Mouse (Mus musculus) lung, embryonic 15.5 days (tissue): ENCODE data around the gene H13. TPM values are rescaled to one million over a fixed set of nuclear protein-coding genes. Genes with fewer than 3 reads are reported as not detected.
A peak's percentile ranks its signal among the peaks of the same experiment; 100 is the strongest.

Experiments used
- ATAC-seq: fragments of 200-750 bp; cut with Nextera tagmentation; 2 replicates; pipeline ENCODE4 v1.8.0; 2017; ENCODE audit warnings: moderate number of reproducible peaks, borderline replicate concordance; ENCODE audit not compliant: low FRiP score, low TSS enrichment; ENCODE audit errors: extremely low read depth
- H3K27ac ChIP-seq: fragments of 300-500 bp; sonication (generic); 2 replicates; pipeline ENCODE4 v1.5.1; 2015; ENCODE audit warnings: moderate library complexity, mild to moderate bottlenecking, inconsistent platforms
- H3K27me3 ChIP-seq: fragments of 300-500 bp; sonication (generic); 2 replicates; pipeline ENCODE4 v1.6.1; 2015; ENCODE audit warnings: inconsistent platforms
- H3K36me3 ChIP-seq: fragments of 300-500 bp; sonication (generic); 2 replicates; pipeline ENCODE4 v1.6.1; 2015; ENCODE audit warnings: inconsistent platforms
- H3K4me1 ChIP-seq: fragments of 300-500 bp; sonication (generic); 2 replicates; pipeline ENCODE4 v1.6.1; 2015; ENCODE audit warnings: inconsistent platforms
- H3K4me2 ChIP-seq: fragments of 300-500 bp; sonication (generic); 2 replicates; pipeline ENCODE4 v1.6.1; 2015; ENCODE audit warnings: inconsistent platforms, mild to moderate bottlenecking, moderate library complexity
- H3K4me3 ChIP-seq: fragments of 300-500 bp; sonication (generic); 2 replicates; pipeline ENCODE4 v1.5.1; 2015; ENCODE audit warnings: mild to moderate bottlenecking, inconsistent platforms
- H3K9ac ChIP-seq: fragments of 300-500 bp; sonication (generic); 2 replicates; pipeline ENCODE4 v1.6.1; 2015; ENCODE audit warnings: inconsistent platforms
- H3K9me3 ChIP-seq: fragments of 300-500 bp; sonication (generic); 2 replicates; pipeline ENCODE4 v1.6.1; 2016; ENCODE audit warnings: inconsistent platforms
- WGBS: fragments of 180-500 bp; shearing (Covaris S2); methylation state at CpG from one replicate; pipeline ENCODE4 v1.1.7; 2015; 5-methylcytosine and 5-hydroxymethylcytosine counted together
- polyA plus RNA-seq: library from polyadenylated mRNA; unstranded; fragments of >200 nt; fragmentation: Nextera tagmentation; extraction: Ambion mirVana; gene quantifications from 2 replicates; pipeline ENCODE4 v1.2.1, GENCODE M21; 2015

H13 gene
- polyA plus RNA-seq, 1 experiment from 2014 or later, result 104 TPM

DNA sequence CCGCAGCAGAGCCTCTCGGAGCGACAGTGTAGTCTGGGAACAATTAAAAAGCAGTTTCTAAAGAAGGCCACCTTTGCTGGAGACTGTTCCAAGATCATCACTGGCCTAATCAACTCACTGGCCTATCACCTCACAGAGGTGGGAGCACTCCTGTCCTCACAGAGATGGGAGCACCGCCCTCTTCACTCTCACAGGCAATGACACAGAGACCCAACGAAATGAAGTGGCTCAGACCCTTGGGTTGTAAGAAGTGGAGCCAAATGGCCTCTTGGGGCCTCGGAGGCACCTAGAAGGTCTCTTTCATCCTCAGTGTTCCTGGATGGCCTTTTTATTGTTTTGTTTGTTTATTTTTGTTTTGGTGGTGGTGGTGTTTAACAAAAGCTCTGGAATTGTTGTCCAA, 57.0 kb downstream of the H13 start:
- Histone ChIP-seq H3K27ac (peak overlapping the region; percentile 83), H3K4me2 (no peak overlapping the region), H3K4me3 (no peak overlapping the region), H3K36me3 (no peaks in the 10 kb centered on the region), H3K27me3 (0 out of 2 replicates have a peak, but pooled peaks cover 4% of the 10 kb centered on the region), H3K9ac (no peak overlapping the region), H3K9me3 (no peaks in the 10 kb centered on the region), H3K4me1 (peaks cover 67% of the 10 kb centered on the region)
- 79% methylated on average over 6 of the region's 6 CpGs for WGBS
- no peak for ATAC-seq

GRCm38 (mm10) chr2:152726751-152727335, 57.6 kb downstream of the H13 start:
- WGBS, result 51% methylated on average over 6 of the region's 6 CpGs
- no peak; the same call in 1 of the 2 replicates for ATAC-seq
- no peak overlapping the region for H3K9ac ChIP-seq

DNA sequence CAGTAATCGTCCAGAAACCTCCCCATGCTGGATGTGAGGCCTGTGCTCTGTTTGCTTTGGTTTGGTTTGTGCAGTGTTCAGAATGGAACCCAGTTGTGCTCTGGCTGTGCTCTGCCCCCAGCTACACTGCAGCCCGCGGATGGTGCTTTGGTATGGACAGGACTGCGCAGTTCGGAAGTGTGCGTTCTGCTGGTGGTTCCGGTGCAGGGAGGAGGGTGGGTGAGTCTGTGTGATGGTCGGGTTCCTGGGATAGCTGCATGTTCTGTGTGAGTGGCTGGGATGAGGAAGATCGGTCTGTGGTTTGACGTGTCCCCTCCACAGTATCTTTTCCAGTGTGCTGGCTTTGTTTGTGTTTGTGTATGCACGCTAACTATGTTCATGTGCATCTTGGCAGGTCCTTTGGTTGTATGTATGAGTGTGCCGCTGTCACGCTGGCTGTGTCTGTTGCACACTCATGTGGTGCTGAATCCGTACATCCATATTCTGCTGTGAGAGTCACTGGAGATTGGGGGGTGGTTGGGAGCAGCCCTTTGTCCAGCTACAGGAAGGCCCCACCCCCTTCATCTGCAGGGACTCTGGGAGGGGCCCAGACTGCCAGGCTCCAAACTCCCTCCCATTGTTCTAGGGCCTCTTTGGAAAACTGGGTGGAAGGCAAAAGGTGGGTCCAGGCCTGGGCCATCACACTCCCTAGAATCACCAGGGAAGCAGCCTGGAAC, 58.7 kb downstream of the H13 start:
- Histone ChIP-seq H3K9ac (peak overlapping the region; percentile 8; the same call in 1 of the 2 replicates), H3K27me3 (0 out of 2 replicates have a peak, but pooled peaks cover 3% of the 10 kb centered on the region), H3K4me3 (no peak overlapping the region), H3K4me2 (no peak overlapping the region), H3K9me3 (no peaks in the 10 kb centered on the region), H3K4me1 (peaks cover 78% of the 10 kb centered on the region), H3K36me3 (no peaks in the 10 kb centered on the region), H3K27ac (peak overlapping the region; percentile 83)
- 75% methylated on average over 14 of the region's 14 CpGs for WGBS
- ATAC-seq, result no peak

More at GRCm38 (mm10) chr2:152726751-152727335, 57.6 kb downstream of the H13 start:
- Histone ChIP-seq H3K4me3 (no peak overlapping the region), H3K9me3 (no peaks in the 10 kb centered on the region), H3K36me3 (no peaks in the 10 kb centered on the region), H3K27me3 (0 out of 2 replicates have a peak, but pooled peaks cover 4% of the 10 kb centered on the region), H3K4me1 (peaks cover 69% of the 10 kb centered on the region), H3K27ac (peak overlapping the region; percentile 83), H3K4me2 (no peak overlapping the region)

DNA sequence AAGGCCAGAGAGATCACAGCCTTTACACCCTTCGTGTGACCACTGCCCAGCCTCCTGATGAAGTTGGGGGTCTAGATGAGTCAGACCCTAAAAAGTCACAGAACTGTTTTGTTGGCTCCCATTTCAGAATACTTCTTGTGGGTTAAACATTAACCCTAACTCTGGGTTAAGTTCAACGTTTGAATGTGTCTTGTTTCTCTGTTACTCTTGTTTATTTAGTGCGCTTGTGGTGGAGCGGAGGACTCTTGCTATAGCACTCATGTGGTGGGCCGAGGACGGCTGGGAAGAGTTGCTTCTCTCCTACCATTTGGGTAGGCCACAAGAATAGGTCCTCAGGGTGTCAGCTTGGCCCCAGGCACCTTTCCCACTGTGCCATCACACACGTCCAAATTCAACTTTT, 59.3 kb downstream of the H13 start:
- Histone ChIP-seq H3K36me3 (no peaks in the 10 kb centered on the region), H3K27me3 (no peaks in the 10 kb centered on the region), H3K27ac (peak overlapping the region; percentile 83), H3K9ac (no peak overlapping the region), H3K4me3 (no peak overlapping the region), H3K9me3 (no peaks in the 10 kb centered on the region), H3K4me1 (peaks cover 83% of the 10 kb centered on the region), H3K4me2 (no peak overlapping the region)
- 70% methylated on average over 7 of the region's 7 CpGs for WGBS
- ATAC-seq, result no peak

DNA sequence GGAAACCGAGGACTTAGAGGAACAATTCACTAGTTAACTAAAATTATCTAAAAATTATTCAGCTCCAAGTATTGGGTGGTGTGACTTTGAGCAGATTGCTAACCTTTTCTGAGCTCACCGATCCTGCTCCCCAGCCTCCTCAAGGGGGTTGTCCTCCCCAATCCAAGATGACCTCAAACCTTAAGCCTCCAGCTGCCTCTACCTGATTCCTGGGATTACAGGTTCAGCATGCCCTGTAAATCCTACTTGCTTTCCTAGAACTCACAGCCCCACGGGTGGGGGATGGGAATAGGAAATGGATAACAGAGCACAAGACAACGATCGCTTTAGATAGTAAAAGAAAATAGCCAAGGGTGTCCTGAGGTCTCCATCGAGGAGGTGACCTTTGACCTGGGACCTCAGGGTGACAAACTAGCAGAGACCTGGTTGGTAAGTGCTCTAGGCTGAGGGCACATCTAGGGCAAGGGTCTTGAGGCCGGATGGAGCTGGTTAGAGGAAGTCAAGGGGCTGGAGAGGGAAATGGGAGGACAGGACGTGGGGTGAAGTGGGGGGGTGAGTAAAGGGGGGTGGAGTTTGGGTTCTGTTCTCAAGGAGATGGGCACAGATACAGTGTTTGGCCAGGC, 59.9 kb downstream of the H13 start:
- Histone ChIP-seq H3K9me3 (no peaks in the 10 kb centered on the region), H3K4me3 (no peak overlapping the region), H3K4me1 (peaks cover 83% of the 10 kb centered on the region), H3K4me2 (peak overlapping the region; percentile 23; the same call in 1 of the 2 replicates), H3K9ac (no peak overlapping the region), H3K36me3 (no peaks in the 10 kb centered on the region), H3K27ac (peak overlapping the region; percentile 83), H3K27me3 (no peaks in the 10 kb centered on the region)
- 30% methylated on average over 8 of the region's 8 CpGs for WGBS
- no peak for ATAC-seq

GRCm38 (mm10) chr2:152729636-152730020, 60.4 kb downstream of the H13 start:
- Histone ChIP-seq H3K4me2 (peak overlapping the region; percentile 23; the same call in 1 of the 2 replicates), H3K9me3 (no peaks in the 10 kb centered on the region), H3K36me3 (no peaks in the 10 kb centered on the region), H3K4me3 (no peak overlapping the region), H3K4me1 (peaks cover 83% of the 10 kb centered on the region), H3K27me3 (no peaks in the 10 kb centered on the region), H3K27ac (peak overlapping the region; percentile 83), H3K9ac (no peak overlapping the region)
- ATAC-seq, result peak; percentile 87
- WGBS, result 19% methylated on average over 7 of the region's 7 CpGs

DNA sequence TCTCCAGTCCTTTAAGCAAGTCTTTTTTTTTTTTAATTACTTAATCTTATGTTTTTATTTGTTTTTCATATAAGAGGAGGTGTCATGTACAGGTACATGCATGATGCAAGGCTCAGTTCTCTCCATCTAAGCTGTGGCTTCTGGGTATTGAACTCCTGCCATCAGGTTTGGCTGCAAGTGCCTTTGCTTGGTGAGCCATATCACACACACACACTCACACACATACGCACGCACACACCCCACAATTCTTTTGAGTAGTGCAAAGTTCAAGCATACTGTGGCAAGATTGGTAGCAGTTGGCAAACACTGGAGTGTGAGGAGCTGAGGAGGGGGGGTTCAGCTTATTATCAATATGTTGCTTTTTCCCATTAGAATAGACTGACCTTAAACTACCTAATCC, 63.9 kb downstream of the H13 start:
- Histone ChIP-seq H3K9me3 (no peaks in the 10 kb centered on the region), H3K4me1 (peaks cover 61% of the 10 kb centered on the region), H3K9ac (no peak overlapping the region), H3K4me3 (no peak overlapping the region), H3K27me3 (no peaks in the 10 kb centered on the region), H3K27ac (peak overlapping the region; percentile 37; the same call in 1 of the 2 replicates), H3K36me3 (no peaks in the 10 kb centered on the region), H3K4me2 (no peak overlapping the region)
- WGBS, result 66% methylated on average over 2 of the region's 2 CpGs
- no peak for ATAC-seq

DNA sequence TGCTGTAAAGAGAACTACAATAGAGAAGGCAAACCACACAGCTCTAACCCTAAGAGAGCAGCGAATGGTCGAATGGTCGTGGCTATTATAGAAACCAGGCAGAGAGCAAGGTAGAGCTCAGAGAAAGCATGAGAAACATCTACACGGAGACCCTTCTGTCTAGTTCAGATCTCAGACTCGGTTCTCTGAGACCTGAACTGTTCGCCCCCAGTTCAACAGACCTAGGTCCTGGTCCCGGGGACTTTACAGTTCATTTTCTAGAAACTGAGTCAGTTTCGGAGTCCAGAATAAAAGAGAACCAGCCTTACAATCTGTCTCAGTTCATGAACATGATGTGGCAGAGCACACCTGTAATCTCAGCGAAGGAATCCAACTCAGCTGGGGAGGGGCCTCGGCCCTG, 65.2 kb downstream of the H13 start:
- Histone ChIP-seq H3K27me3 (no peaks in the 10 kb centered on the region), H3K4me2 (peak overlapping the region; percentile 80), H3K9ac (no peak overlapping the region), H3K27ac (peak overlapping the region; percentile 96), H3K36me3 (no peaks in the 10 kb centered on the region), H3K4me3 (peak overlapping the region; percentile 56), H3K4me1 (peaks cover 60% of the 10 kb centered on the region), H3K9me3 (no peaks in the 10 kb centered on the region)
- 9% methylated on average over 10 of the region's 10 CpGs for WGBS
- no peak for ATAC-seq

- peak; percentile 82 for ATAC-seq
- Histone ChIP-seq H3K4me1 (peaks cover 60% of the 10 kb centered on the region), H3K36me3 (no peaks in the 10 kb centered on the region), H3K4me2 (peak overlapping the region; percentile 80), H3K9me3 (no peaks in the 10 kb centered on the region), H3K27me3 (no peaks in the 10 kb centered on the region), H3K4me3 (peak overlapping the region; percentile 56), H3K9ac (peak overlapping the region; percentile 36), H3K27ac (peak overlapping the region; percentile 96)
- 0% methylated on average over 28 of the region's 28 CpGs for WGBS
These were observed 65.7 kb downstream of the H13 start for GRCm38 (mm10) chr2:152734984-152735383.

- H3K4me1 ChIP-seq, result peaks cover 66% of the 10 kb centered on the region
- H3K36me3 ChIP-seq, result no peaks in the 10 kb centered on the region
- under 1% methylated on average over 28 of the region's 28 CpGs for WGBS
- H3K27me3 ChIP-seq, result no peaks in the 10 kb centered on the region
- peak within 1 kb of the TSS; percentile 80 for H3K4me2 ChIP-seq
- H3K9me3 ChIP-seq, result no peaks in the 10 kb centered on the region
- H3K4me3 ChIP-seq, result peak within 1 kb of the TSS; percentile 56
- peak; percentile 68 for ATAC-seq
- H3K27ac ChIP-seq, result peak within 1 kb of the TSS; percentile 96
- peak within 1 kb of the TSS; percentile 72 for H3K9ac ChIP-seq
These were observed 66.9 kb downstream of the H13 start, which contains the start of gene Id1 for GRCm38 (mm10) chr2:152736090-152736601. Id1 (plus strand) TSS chr2:152736251.

GRCm38 (mm10) chr2:152736748-152737147, 67.5 kb downstream of the H13 start:
- H3K27me3 ChIP-seq, result no peaks in the 10 kb centered on the region

More at GRCm38 (mm10) chr2:152736748-152737147, 67.5 kb downstream of the H13 start:
- Histone ChIP-seq H3K36me3 (no peaks in the 10 kb centered on the region), H3K9ac (peak overlapping the region; percentile 72), H3K4me2 (peak overlapping the region; percentile 80), H3K27ac (peak overlapping the region; percentile 96), H3K4me3 (peak overlapping the region; percentile 56), H3K9me3 (no peaks in the 10 kb centered on the region), H3K4me1 (peaks cover 71% of the 10 kb centered on the region)
- WGBS, result under 1% methylated on average over 22 of the region's 22 CpGs
- ATAC-seq, result no peak
